Mouse (Mus musculus) retina, postnatal 7 days (tissue): ENCODE results near the gene Ccl2.

Source experiments
- DNase-seq: peaks from one replicate; pipeline ENCODE4 v3.0.0-alpha.2; 2012; ENCODE audit warnings: low read depth, low spot score

The Ccl2 gene

GRCm38 (mm10) chr11:82034446-82034845 lies 925 bp upstream of the Ccl2 start:
- DNase-seq = no peak

GRCm38 (mm10) chr11:82035857-82036256 lies 486 bp downstream of the Ccl2 start:
- no peak for DNase-seq

GRCm38 (mm10) chr11:82038535-82038934 lies 3.2 kb downstream of the Ccl2 start, which contains the start of gene Gm17268:
Gene Gm17268, minus strand, starts transcription at chr11:82038562.
- no peak for DNase-seq

GRCm38 (mm10) chr11:82039132-82039660 lies 3.8 kb downstream of the Ccl2 start:
- DNase-seq = no peak

- DNase-seq = no peak
These were observed 6.3 kb downstream of the Ccl2 start for GRCm38 (mm10) chr11:82041671-82042080.

- DNase-seq = no peak
These were observed 10.1 kb downstream of the Ccl2 start, which contains the start of gene Ccl7 for GRCm38 (mm10) chr11:82045471-82045870. Gene Ccl7, plus strand, starts transcription at chr11:82045712.

- peak; percentile 35 for DNase-seq
These were observed 12.5 kb downstream of the Ccl2 start for GRCm38 (mm10) chr11:82047746-82048415.

- no peak for DNase-seq
These were observed 18.5 kb downstream of the Ccl2 start for GRCm38 (mm10) chr11:82053849-82054248.

- no peak for DNase-seq
These were observed 22.3 kb downstream of the Ccl2 start, which contains the start of gene Ccl11 for GRCm38 (mm10) chr11:82057646-82058045. Gene Ccl11, plus strand, starts transcription at chr11:82057823.

GRCm38 (mm10) chr11:82062226-82062625 lies 26.9 kb downstream of the Ccl2 start:
- no peak for DNase-seq

- no peak for DNase-seq
These were observed 28.1 kb downstream of the Ccl2 start for GRCm38 (mm10) chr11:82063454-82063853.

GRCm38 (mm10) chr11:82066953-82067571 lies 31.7 kb downstream of the Ccl2 start:
- no peak for DNase-seq

GRCm38 (mm10) chr11:82071076-82071475 lies 35.7 kb downstream of the Ccl2 start:
- DNase-seq = no peak

GRCm38 (mm10) chr11:82072374-82072773 lies 37.0 kb downstream of the Ccl2 start:
- DNase-seq = no peak

GRCm38 (mm10) chr11:82072984-82073383 lies 37.6 kb downstream of the Ccl2 start:
- no peak for DNase-seq

GRCm38 (mm10) chr11:82073686-82074085 lies 38.3 kb downstream of the Ccl2 start:
- DNase-seq = no peak

GRCm38 (mm10) chr11:82077031-82077430 lies 41.7 kb downstream of the Ccl2 start:
- DNase-seq = no peak

- no peak for DNase-seq
These were observed 42.9 kb downstream of the Ccl2 start for GRCm38 (mm10) chr11:82078136-82078730.

GRCm38 (mm10) chr11:82080865-82081264 lies 45.5 kb downstream of the Ccl2 start:
- no peak for DNase-seq

GRCm38 (mm10) chr11:82084360-82084759 lies 49.0 kb downstream of the Ccl2 start:
- no peak for DNase-seq
